Mouse (Mus musculus): ENCODE results near the gene Notum. TPM values are rescaled to one million over a fixed set of nuclear protein-coding genes. Genes with fewer than 3 reads are reported as not detected.
"Not testable (repeated sequence)": the region's sequence is repeated elsewhere in the genome, so short reads cannot be mapped to it uniquely, and the experiment has no call there.

The Notum gene
- polyA plus RNA-seq, 1 experiment from 2014 or later, result 1.4 TPM

- Histone ChIP-seq H3K4me3 (ENCODE audit: low read depth, low read length) (no peak overlapping the region), H3K9ac (ENCODE audit: low read length) (no peak overlapping the region), H3K9me3 (ENCODE audit: control insufficient read depth, low read length) (no peaks in the 10 kb centered on the region), H3K27ac (replicated peaks) (0 out of 2 replicates have a peak overlapping the region, but pooled peaks have one; percentile 30), H3K27me3 (ENCODE audit: control insufficient read depth, insufficient read depth, low read length) (no peaks in the 10 kb centered on the region), H3K4me2 (replicated peaks; ENCODE audit: low read depth) (no peak overlapping the region), H3K4me1 (replicated peaks; ENCODE audit: control insufficient read depth, insufficient read depth) (peaks cover 4% of the 10 kb centered on the region; the same call in 1 of the 2 replicates), H3K36me3 (ENCODE audit: control insufficient read depth, insufficient read depth, low read length) (peaks cover 4% of the 10 kb centered on the region)
- DNase-seq (ENCODE audit: low spot score), result no peak
- 69% methylated on average over 2 of the region's 2 CpGs for WGBS
- no peak for ATAC-seq (ENCODE audit: low FRiP score, low TSS enrichment)
- TF ChIP-seq EP300 (optimal IDR thresholded peaks at IDR 0.05), result no peak
- TF ChIP-seq CTCF (IDR thresholded peaks at IDR 0.05; ENCODE audit: low read depth), result peak; percentile 15; the same call in 1 of the 2 replicates
Observed at GRCm38 (mm10) chr11:120684086-120684485, 23.1 kb upstream of the Notum start.

GRCm38 (mm10) chr11:120683536-120683935 is 22.6 kb upstream of the Notum start:
- H3K27me3 ChIP-seq (ENCODE audit: control insufficient read depth, insufficient read depth, low read length), result no peaks in the 10 kb centered on the region
- WGBS, result 89% methylated on average over 3 of the region's 3 CpGs
- peaks cover 3% of the 10 kb centered on the region for H3K36me3 ChIP-seq (ENCODE audit: control insufficient read depth, insufficient read depth, low read length)
- no peaks in the 10 kb centered on the region for H3K9me3 ChIP-seq (ENCODE audit: control insufficient read depth, low read length)
- H3K9ac ChIP-seq (ENCODE audit: low read length), result no peak overlapping the region
- DNase-seq (ENCODE audit: low spot score), result no peak
- H3K4me1 ChIP-seq (replicated peaks; ENCODE audit: control insufficient read depth, insufficient read depth), result peaks cover 4% of the 10 kb centered on the region; the same call in 1 of the 2 replicates
- no peak for TF ChIP-seq CTCF (IDR thresholded peaks at IDR 0.05; ENCODE audit: low read depth)
- no peak for TF ChIP-seq EP300 (optimal IDR thresholded peaks at IDR 0.05)
- no peak for ATAC-seq (ENCODE audit: low FRiP score, low TSS enrichment)
- H3K4me2 ChIP-seq (replicated peaks; ENCODE audit: low read depth), result no peak overlapping the region
- H3K4me3 ChIP-seq (ENCODE audit: low read depth, low read length), result no peak overlapping the region
- H3K27ac ChIP-seq (replicated peaks), result no peak overlapping the region

- Histone ChIP-seq H3K4me2 (replicated peaks; ENCODE audit: low read depth) (no peak overlapping the region), H3K27me3 (ENCODE audit: control insufficient read depth, insufficient read depth, low read length) (no peaks in the 10 kb centered on the region), H3K36me3 (ENCODE audit: control insufficient read depth, insufficient read depth, low read length) (peaks cover under 1% of the 10 kb centered on the region; the same call in 1 of the 2 replicates), H3K4me3 (ENCODE audit: low read depth, low read length) (no peak overlapping the region), H3K9ac (ENCODE audit: low read length) (no peak overlapping the region), H3K9me3 (ENCODE audit: control insufficient read depth, low read length) (no peaks in the 10 kb centered on the region), H3K4me1 (replicated peaks; ENCODE audit: control insufficient read depth, insufficient read depth) (peaks cover 4% of the 10 kb centered on the region; the same call in 1 of the 2 replicates), H3K27ac (replicated peaks) (no peak overlapping the region)
- TF ChIP-seq CTCF (IDR thresholded peaks at IDR 0.05; ENCODE audit: low read depth), result no peak
- TF ChIP-seq EP300 (optimal IDR thresholded peaks at IDR 0.05), result no peak
- DNase-seq (ENCODE audit: low spot score) (no peak), ATAC-seq (ENCODE audit: low FRiP score, low TSS enrichment) (no peak)
- WGBS, result 86% methylated on average over 5 of the region's 5 CpGs
Observed at GRCm38 (mm10) chr11:120682683-120683082, 21.7 kb upstream of the Notum start.

GRCm38 (mm10) chr11:120679909-120680308 is 18.9 kb upstream of the Notum start:
- Histone ChIP-seq H3K9me3 (ENCODE audit: control insufficient read depth, low read length) (no peaks in the 10 kb centered on the region), H3K4me3 (ENCODE audit: low read depth, low read length) (no peak overlapping the region), H3K9ac (ENCODE audit: low read length) (no peak overlapping the region), H3K4me2 (replicated peaks; ENCODE audit: low read depth) (no peak overlapping the region), H3K27me3 (ENCODE audit: control insufficient read depth, insufficient read depth, low read length) (no peaks in the 10 kb centered on the region), H3K36me3 (ENCODE audit: control insufficient read depth, insufficient read depth, low read length) (0 out of 2 replicates have a peak, but pooled peaks cover 3% of the 10 kb centered on the region), H3K27ac (replicated peaks) (no peak overlapping the region), H3K4me1 (replicated peaks; ENCODE audit: control insufficient read depth, insufficient read depth) (no peaks in the 10 kb centered on the region)
- DNase-seq (ENCODE audit: low spot score) (peak; percentile 58), ATAC-seq (ENCODE audit: low FRiP score, low TSS enrichment) (peak; percentile 68)
- TF ChIP-seq CTCF (IDR thresholded peaks at IDR 0.05; ENCODE audit: low read depth), result peak; percentile 72
- no peak for TF ChIP-seq EP300 (optimal IDR thresholded peaks at IDR 0.05)
- 78% methylated on average over 3 of the region's 3 CpGs for WGBS

- WGBS, result 86% methylated on average over 4 of the region's 4 CpGs
- Histone ChIP-seq H3K4me1 (replicated peaks; ENCODE audit: control insufficient read depth, insufficient read depth) (peaks cover 6% of the 10 kb centered on the region; the same call in 1 of the 2 replicates), H3K4me2 (replicated peaks; ENCODE audit: low read depth) (no peak overlapping the region), H3K36me3 (ENCODE audit: control insufficient read depth, insufficient read depth, low read length) (0 out of 2 replicates have a peak, but pooled peaks cover 3% of the 10 kb centered on the region), H3K9me3 (ENCODE audit: control insufficient read depth, low read length) (no peaks in the 10 kb centered on the region), H3K9ac (ENCODE audit: low read length) (no peak overlapping the region), H3K27me3 (ENCODE audit: control insufficient read depth, insufficient read depth, low read length) (no peaks in the 10 kb centered on the region), H3K4me3 (ENCODE audit: low read depth, low read length) (no peak overlapping the region), H3K27ac (replicated peaks) (no peak overlapping the region)
- DNase-seq (ENCODE audit: low spot score) (no peak), ATAC-seq (ENCODE audit: low FRiP score, low TSS enrichment) (no peak)
- TF ChIP-seq EP300 (optimal IDR thresholded peaks at IDR 0.05), result no peak
- no peak for TF ChIP-seq CTCF (IDR thresholded peaks at IDR 0.05; ENCODE audit: low read depth)
Observed at GRCm38 (mm10) chr11:120676951-120677350, 16.0 kb upstream of the Notum start.

GRCm38 (mm10) chr11:120675875-120676274 is 14.9 kb upstream of the Notum start:
- H3K9me3 ChIP-seq (ENCODE audit: control insufficient read depth, low read length); H3K27ac ChIP-seq (replicated peaks); H3K4me2 ChIP-seq (replicated peaks; ENCODE audit: low read depth); H3K27me3 ChIP-seq (ENCODE audit: control insufficient read depth, insufficient read depth, low read length); H3K36me3 ChIP-seq (ENCODE audit: control insufficient read depth, insufficient read depth, low read length); H3K4me1 ChIP-seq (replicated peaks; ENCODE audit: control insufficient read depth, insufficient read depth); H3K9ac ChIP-seq (ENCODE audit: low read length); H3K4me3 ChIP-seq (ENCODE audit: low read depth, low read length); DNase-seq (ENCODE audit: low spot score); ATAC-seq (ENCODE audit: low FRiP score, low TSS enrichment): not testable (repeated sequence)
- 86% methylated on average over 4 of the region's 5 CpGs for WGBS

All from stomach, postnatal 0 days (tissue).